Mouse (Mus musculus) bone marrow, adult 2 months (tissue): Measurements from ENCODE around the gene 0610037L13Rik.

Experiments
- CTCF ChIP-seq: fragments of 200-500 bp; IDR thresholded peaks from 2 replicates; pipeline ENCODE4 v1.5.1; 2011; ENCODE audit warnings: low read length, control low read depth; ENCODE audit not compliant: control insufficient read depth, insufficient read depth
- POLR2A ChIP-seq: fragments of 200-500 bp; IDR thresholded peaks from 2 replicates; pipeline ENCODE4 v1.6.1; 2011; ENCODE audit warnings: low read depth, mild to moderate bottlenecking, control low read depth, low read length, borderline replicate concordance; ENCODE audit not compliant: control insufficient read depth

DNA sequence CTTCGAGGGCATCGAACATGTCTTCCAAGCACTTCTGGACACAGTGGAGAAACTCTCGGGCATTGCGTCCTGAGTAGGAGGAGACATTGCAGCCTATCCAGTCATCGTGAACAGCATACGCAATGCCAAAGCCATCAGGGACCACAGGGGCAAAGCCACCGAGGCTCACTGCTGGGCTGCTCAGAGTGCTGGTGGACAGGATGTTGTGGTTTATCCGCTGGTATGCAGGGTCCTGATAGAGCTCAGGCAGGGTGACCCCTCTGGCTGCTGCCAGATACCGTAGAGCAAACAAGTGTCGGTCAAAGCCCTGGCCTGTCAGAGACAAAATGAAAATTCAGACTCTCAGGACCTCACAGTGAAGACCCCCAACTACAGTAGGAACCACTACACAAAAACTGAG is 14.6 kb downstream of the 0610037L13Rik start:
- TF ChIP-seq CTCF (no peak), POLR2A (no peak)
